Mouse (Mus musculus) heart, postnatal 36 days (tissue): ENCODE results near the gene Wdr70. TPM values are rescaled to one million over a fixed set of nuclear protein-coding genes. Genes with fewer than 3 reads are reported as not detected.

ENCODE experiments used
- DNase-seq, 2 experiments: peaks; one replicate each; pipeline ENCODE4 v3.0.0; 2021 to 2022
- intact Hi-C: fragments of 180-260 bp; cut with DNase I; formaldehyde crosslinking; loops from one replicate; pipeline ENCODE4 v1.15.1; 2025
- total RNA-seq, 2 experiments: library from RNA; stranded (reverse); gene quantifications; 2 replicates each; pipeline ENCODE4 v1.2.3; 2021

Wdr70 gene
- total RNA-seq, 2 experiments from 2014 or later = 18.6 to 19.4 TPM

GRCm38 (mm10) chr15:7941690-7942089, 157.3 kb downstream of the Wdr70 start:
- no peak for DNase-seq
- intact Hi-C loops = no loop called here

- intact Hi-C loops = no loop called here
- DNase-seq = no peak
These were observed 163.3 kb downstream of the Wdr70 start for GRCm38 (mm10) chr15:7935571-7936165.

GRCm38 (mm10) chr15:7934580-7934979, 164.4 kb downstream of the Wdr70 start:
- intact Hi-C loops = no loop called here
- no peak for DNase-seq

GRCm38 (mm10) chr15:7934105-7934504, 164.9 kb downstream of the Wdr70 start:
- DNase-seq = peak; percentile 12 to 17

GRCm38 (mm10) chr15:7931605-7932008, 167.4 kb downstream of the Wdr70 start:
- intact Hi-C loops = no loop called here
- peak; percentile 55 to 65 for DNase-seq

More at GRCm38 (mm10) chr15:7934105-7934504, 164.9 kb downstream of the Wdr70 start:
- intact Hi-C loops = no loop called here

GRCm38 (mm10) chr15:7925382-7925781, 173.6 kb downstream of the Wdr70 start:
- no peak for DNase-seq
- intact Hi-C loops = no loop called here

GRCm38 (mm10) chr15:7923281-7923680, 175.7 kb downstream of the Wdr70 start:
- intact Hi-C loops = no loop called here
- no peak for DNase-seq

- intact Hi-C loops = no loop called here
- DNase-seq = no peak
These were observed 176.5 kb downstream of the Wdr70 start for GRCm38 (mm10) chr15:7922291-7923037.

- intact Hi-C loops = no loop called here
- DNase-seq = no peak
These were observed 177.9 kb downstream of the Wdr70 start for GRCm38 (mm10) chr15:7921124-7921523.

GRCm38 (mm10) chr15:7906491-7907035, 192.4 kb downstream of the Wdr70 start:
- no peak for DNase-seq
- intact Hi-C loops = no loop called here

GRCm38 (mm10) chr15:7899286-7899685, 199.7 kb downstream of the Wdr70 start:
- DNase-seq = no peak
- intact Hi-C loops = no loop called here

- DNase-seq = no peak
- intact Hi-C loops = no loop called here
These were observed 207.3 kb downstream of the Wdr70 start for GRCm38 (mm10) chr15:7891547-7892282.

- intact Hi-C loops = no loop called here
- no peak for DNase-seq
These were observed 208.7 kb downstream of the Wdr70 start for GRCm38 (mm10) chr15:7890286-7890685.

GRCm38 (mm10) chr15:7889362-7889674, 209.7 kb downstream of the Wdr70 start:
- DNase-seq = no peak
- intact Hi-C loops = no loop called here

- intact Hi-C loops = no loop called here
- DNase-seq = no peak
These were observed 210.2 kb downstream of the Wdr70 start for GRCm38 (mm10) chr15:7888617-7889361.

GRCm38 (mm10) chr15:7886591-7886990, 212.4 kb downstream of the Wdr70 start:
- intact Hi-C loops = no loop called here
- no peak for DNase-seq

- DNase-seq = no peak
- intact Hi-C loops = no loop called here
These were observed 213.9 kb downstream of the Wdr70 start for GRCm38 (mm10) chr15:7885106-7885505.

GRCm38 (mm10) chr15:7884181-7884580, 214.8 kb downstream of the Wdr70 start:
- intact Hi-C loops = no loop called here

GRCm38 (mm10) chr15:7879956-7880355, 219.1 kb downstream of the Wdr70 start:
- DNase-seq = no peak
- intact Hi-C loops = no loop called here

More at GRCm38 (mm10) chr15:7884181-7884580, 214.8 kb downstream of the Wdr70 start:
- DNase-seq = no peak

GRCm38 (mm10) chr15:7878861-7879260, 220.1 kb downstream of the Wdr70 start:
- no peak for DNase-seq
- intact Hi-C loops = no loop called here
